In the genomic region with DNA sequence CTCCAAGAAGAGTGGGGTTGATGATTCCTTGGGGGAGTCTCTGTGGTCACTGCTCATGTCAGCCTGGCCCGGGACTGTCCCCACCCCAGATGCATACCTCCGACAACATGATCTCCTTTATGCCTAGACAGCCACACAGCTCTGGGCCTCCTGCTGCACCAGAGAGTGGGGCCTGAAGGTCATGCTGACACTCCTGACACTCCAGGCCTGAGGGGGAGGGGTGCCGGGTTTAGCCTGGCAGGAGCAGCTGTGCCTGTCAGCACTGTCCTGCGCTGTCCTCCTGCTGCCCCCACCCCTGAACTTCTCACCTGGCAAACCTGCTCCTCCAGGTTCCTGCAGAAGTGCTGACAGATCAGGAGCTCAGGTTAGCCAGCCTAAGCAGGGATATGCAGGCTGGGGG, we compare ENCODE assay signal across 21 mouse cellular contexts.
DNase-seq lines count a peak whose midpoint lies in the region; ATAC-seq and TF ChIP-seq lines count a peak whose summit lies in the region.
"Had no signal": no experiment of that assay in that cellular context is flagged by ENCODE, and none has a peak within 500 bp of the region (broad histone marks: within the 10 kb centered on the region; RNA-seq: fewer than 3 reads in every experiment).

No protein-coding gene starts in this region.

- no peak overlapping the region for H3K4me3 ChIP-seq in heart, embryonic 16.5 days (ENCODE audit: low read length)
- no peak overlapping the region for H3K4me3 ChIP-seq in liver, postnatal 0 days (ENCODE audit: low read depth, low read length)
- H3K4me3 ChIP-seq: forebrain, embryonic 12.5 days; limb, embryonic 12.5 days; liver, embryonic 13.5 days; neural tube, embryonic 15.5 days had no signal

- peaks cover 7% of the 10 kb centered on the region; the same call in 1 of the 2 replicates for H3K4me1 ChIP-seq in heart, embryonic 16.5 days (ENCODE audit: control insufficient read depth, insufficient read depth, low read length)
- no peaks in the 10 kb centered on the region for H3K4me1 ChIP-seq in liver, postnatal 0 days (ENCODE audit: insufficient read depth)
- H3K4me1 ChIP-seq: limb, embryonic 12.5 days; liver, embryonic 13.5 days had no signal

- peak; percentile 95 for DNase-seq in heart, adult 11 months
- DNase-seq in heart, postnatal 25 days (ENCODE audit: low spot score): no peak
- peak; percentile 6 for DNase-seq in embryo, embryonic 11 days
- DNase-seq in heart, adult 8-10 months (ENCODE audit: low spot score): peak; percentile 22
- no peak for DNase-seq in spleen, postnatal 14 days (ENCODE audit: low spot score in 2 of 2)
- DNase-seq in kidney, adult 8-10 months: no peak
- DNase-seq in liver, postnatal 0 days: no peak
- DNase-seq: adrenal gland, postnatal 14 days; cerebellum, adult 18-20 months; cerebellum, postnatal 36 days; kidney, postnatal 14 days; liver, embryonic 13.5 days; retina, postnatal 1 day had no signal

- peak; percentile 85 for ATAC-seq in heart, embryonic 16.5 days (replicated peaks; ENCODE audit: extremely low read depth, insufficient read depth, low FRiP score)
- ATAC-seq in liver, postnatal 0 days: no peak
- ATAC-seq: activated CD4-positive, CD25-positive, alpha-beta regulatory T cell, adult 4 months; hindbrain, embryonic 16.5 days; intestine, postnatal 0 days; lung, postnatal 0 days had no signal

- no peaks in the 10 kb centered on the region for H3K27me3 ChIP-seq in heart, embryonic 16.5 days (ENCODE audit: control insufficient read depth, insufficient read depth, low read length)
- no peaks in the 10 kb centered on the region for H3K27me3 ChIP-seq in liver, postnatal 0 days (ENCODE audit: insufficient read depth, low read length)
- H3K27me3 ChIP-seq: forebrain, embryonic 12.5 days; limb, embryonic 12.5 days; liver, embryonic 13.5 days; neural tube, embryonic 15.5 days had no signal

- no peak overlapping the region for H3K27ac ChIP-seq in heart, embryonic 16.5 days (ENCODE audit: low read length)
- no peak overlapping the region for H3K27ac ChIP-seq in liver, postnatal 0 days (ENCODE audit: low read depth)
- H3K27ac ChIP-seq: forebrain, embryonic 12.5 days; limb, embryonic 12.5 days; liver, embryonic 13.5 days; neural tube, embryonic 15.5 days had no signal

- WGBS in heart, embryonic 16.5 days: 18% methylated on average over 4 of the region's 4 CpGs
- WGBS in liver, postnatal 0 days (ENCODE audit: insufficient replicate concordance): 20% methylated on average over 4 of the region's 4 CpGs

- H3K4me2 ChIP-seq in heart, embryonic 16.5 days (ENCODE audit: low read depth, low read length): no peak overlapping the region
- H3K4me2 ChIP-seq in liver, postnatal 0 days (ENCODE audit: low read depth, low read length): no peak overlapping the region
- H3K4me2 ChIP-seq: forebrain, embryonic 12.5 days; limb, embryonic 12.5 days; liver, embryonic 13.5 days; neural tube, embryonic 15.5 days had no signal

- 0 out of 2 replicates have a peak overlapping the region, but pooled peaks have one; percentile 22 for H3K9ac ChIP-seq in heart, embryonic 16.5 days (ENCODE audit: low read length)
- H3K9ac ChIP-seq in liver, postnatal 0 days (replicated peaks): no peak overlapping the region
- H3K9ac ChIP-seq: forebrain, embryonic 12.5 days; limb, embryonic 12.5 days; liver, embryonic 13.5 days; neural tube, embryonic 15.5 days had no signal

- H3K36me3 ChIP-seq in heart, embryonic 16.5 days (ENCODE audit: control insufficient read depth, insufficient read depth): no peaks in the 10 kb centered on the region
- H3K36me3 ChIP-seq in liver, postnatal 0 days (replicated peaks; ENCODE audit: insufficient read depth, low read length): no peaks in the 10 kb centered on the region
- H3K36me3 ChIP-seq: forebrain, embryonic 12.5 days; limb, embryonic 12.5 days; liver, embryonic 13.5 days; neural tube, embryonic 15.5 days had no signal

- intact Hi-C loops in heart, postnatal 25 days (cut with DNase I): no loop called here

- TF ChIP-seq CTCF in liver, postnatal 0 days (IDR thresholded peaks at IDR 0.05; ENCODE audit: low read depth): no peak

- no peak for TF ChIP-seq EP300 in liver, postnatal 0 days (IDR thresholded peaks at IDR 0.05; ENCODE audit: low read depth)

- peaks cover 10% of the 10 kb centered on the region for H3K9me3 ChIP-seq in heart, embryonic 16.5 days (replicated peaks; ENCODE audit: control insufficient read depth, low read length)
- no peaks in the 10 kb centered on the region for H3K9me3 ChIP-seq in liver, postnatal 0 days (ENCODE audit: low read length)

Comparison
In these comparisons a context has a peak if more than half of its experiments do, and no peak if none do; other contexts are left out.
1. DNase-seq: peak in heart, adult 11 months (single experiment), embryo, embryonic 11 days (single experiment) and heart, adult 8-10 months (single experiment); none in heart, postnatal 25 days (single experiment), spleen, postnatal 14 days (0 of 2), kidney, adult 8-10 months (0 of 2) and liver, postnatal 0 days (single experiment).